Mouse (Mus musculus) T-helper 2 cell (primary cell): ENCODE data around the gene Zmiz1.

Source experiments
- in situ Hi-C: fragments of 300-600 bp; cut with MboI, MseI; formaldehyde crosslinking; loops from one replicate; pipeline ENCODE4 v1.15.1; 2025; ENCODE audit warnings: high pct_unique_total_duplicates

Gene Zmiz1

GRCm38 (mm10) chr14:25511967-25512366 is 53.0 kb downstream of the Zmiz1 start:
- in situ Hi-C loops = no loop called here

DNA sequence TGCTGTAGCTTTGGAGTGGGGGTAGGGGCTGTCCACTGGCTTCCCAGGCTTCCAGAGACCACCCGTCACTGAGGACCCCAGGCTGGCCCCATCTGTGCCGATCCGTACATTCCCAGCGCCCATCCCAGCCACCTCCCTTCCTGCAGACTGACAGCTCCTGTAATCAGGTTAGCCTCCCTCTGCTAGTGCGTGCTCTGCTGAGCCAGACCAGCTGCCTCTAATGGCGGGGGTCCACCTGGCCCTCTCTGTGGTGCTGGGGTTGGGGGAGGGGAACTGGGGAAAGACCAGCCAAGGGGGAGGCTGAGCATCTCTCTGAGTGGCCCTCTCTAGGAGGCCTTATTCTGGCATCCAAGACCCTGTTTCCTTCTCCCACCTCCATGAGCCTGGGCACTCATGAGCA is 53.8 kb downstream of the Zmiz1 start:
- in situ Hi-C loops = no loop called here

- in situ Hi-C loops = no loop called here
Observed at GRCm38 (mm10) chr14:25513496-25513895, 54.5 kb downstream of the Zmiz1 start.

DNA sequence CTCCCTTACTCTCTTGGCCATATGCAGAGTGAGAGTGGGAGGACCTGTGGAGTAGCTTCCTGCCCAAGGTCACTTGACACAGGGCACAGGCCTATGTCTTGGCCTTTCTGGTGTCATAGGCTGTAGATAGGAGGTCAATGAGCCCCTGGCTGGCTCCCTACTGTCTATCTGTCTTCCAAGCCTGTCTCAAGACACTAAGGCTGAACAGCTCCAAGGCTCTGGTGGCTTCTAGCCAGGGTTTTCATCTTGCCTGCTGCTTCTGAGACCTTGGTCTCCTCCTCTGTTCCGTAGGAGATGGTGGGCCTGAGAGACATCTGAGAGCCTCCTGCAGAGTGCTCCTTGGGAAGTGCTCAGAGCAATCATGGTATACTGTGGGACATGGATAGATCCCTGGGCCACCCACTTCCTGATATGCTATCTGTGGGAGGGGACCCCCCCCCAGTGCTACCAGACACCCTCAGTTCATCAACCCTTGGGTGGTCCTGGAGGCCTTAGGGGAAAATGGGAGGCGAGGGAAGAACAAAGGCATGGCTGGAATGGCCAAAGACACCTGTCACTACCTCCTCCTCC is 56.0 kb downstream of the Zmiz1 start:
- in situ Hi-C loops = no loop called here

- in situ Hi-C loops = no loop called here
Observed at GRCm38 (mm10) chr14:25515924-25516323, 56.9 kb downstream of the Zmiz1 start.

DNA sequence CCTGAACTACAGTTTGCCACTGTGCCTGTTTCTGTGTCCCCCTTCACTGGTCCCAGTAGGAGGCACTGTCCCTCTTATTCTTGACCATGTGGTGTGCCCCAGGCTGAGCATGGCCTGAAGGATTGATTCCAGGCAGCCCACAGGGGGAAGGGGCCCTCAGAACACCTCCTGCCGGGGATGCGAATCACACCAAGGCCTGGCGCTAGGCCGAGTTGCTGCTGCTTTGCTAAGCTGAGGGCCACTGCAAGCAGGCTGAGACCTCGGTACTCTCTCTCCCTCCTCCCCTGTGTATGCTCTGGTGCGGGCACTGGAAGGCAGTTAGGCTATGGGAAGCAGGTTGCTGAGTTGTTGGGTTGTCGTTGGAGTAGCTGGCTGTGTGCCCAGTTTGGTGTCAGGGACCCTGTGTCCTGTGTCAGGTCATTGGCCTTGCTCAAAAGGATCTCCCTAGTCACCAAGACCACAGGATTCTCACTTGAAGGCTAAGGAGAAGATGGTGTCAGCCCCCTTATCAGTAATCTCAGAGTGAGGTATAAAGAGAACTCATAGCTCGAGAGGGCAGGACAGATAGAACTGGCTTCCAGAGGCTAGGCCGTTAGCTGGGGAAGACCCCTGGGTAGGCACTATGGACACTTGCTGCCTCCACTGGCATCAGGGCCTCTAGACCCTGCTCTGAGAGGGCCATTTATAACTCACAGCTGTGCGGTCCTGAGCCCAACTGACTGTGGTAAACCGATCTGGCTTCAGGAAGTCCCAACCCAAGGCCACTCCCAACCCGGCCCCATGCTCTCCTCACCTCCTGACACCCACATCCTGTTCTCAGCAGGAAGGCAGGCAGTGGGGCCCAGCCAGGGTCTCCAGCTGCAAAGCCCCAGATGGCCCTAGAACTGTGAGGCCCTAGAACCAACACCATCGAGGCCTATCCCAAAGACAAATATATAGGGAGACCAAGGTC is 57.9 kb downstream of the Zmiz1 start:
- in situ Hi-C loops = no loop called here

GRCm38 (mm10) chr14:25518645-25519044 is 59.7 kb downstream of the Zmiz1 start:
- in situ Hi-C loops = no loop called here

GRCm38 (mm10) chr14:25519656-25520055 is 60.7 kb downstream of the Zmiz1 start:
- in situ Hi-C loops = no loop called here

DNA sequence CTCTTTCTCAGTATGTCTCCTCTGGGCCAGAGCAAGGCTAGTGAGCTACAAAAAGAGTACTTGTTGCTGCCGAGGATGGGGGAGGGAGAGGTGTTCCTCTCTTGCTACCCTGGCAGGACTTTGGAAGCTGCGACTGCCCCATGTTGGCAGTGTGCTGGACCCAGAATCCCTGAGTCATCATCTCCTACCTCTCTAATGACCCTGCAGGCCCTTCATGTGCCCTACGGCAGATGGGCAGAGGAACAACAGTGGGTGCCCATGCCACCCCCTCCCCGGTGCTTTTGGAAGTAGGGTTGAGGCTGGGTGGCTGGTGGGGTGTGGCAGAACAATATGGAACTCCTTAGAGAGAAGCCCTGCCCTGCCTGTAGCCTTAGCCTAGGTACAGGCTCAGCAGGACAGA is 61.6 kb downstream of the Zmiz1 start:
- in situ Hi-C loops = no loop called here

GRCm38 (mm10) chr14:25520991-25521390 is 62.0 kb downstream of the Zmiz1 start:
- in situ Hi-C loops = no loop called here

- in situ Hi-C loops = no loop called here
Observed at GRCm38 (mm10) chr14:25521500-25521899, 62.5 kb downstream of the Zmiz1 start.

GRCm38 (mm10) chr14:25522415-25522814 is 63.4 kb downstream of the Zmiz1 start:
- in situ Hi-C loops = no loop called here

- in situ Hi-C loops = no loop called here
Observed at GRCm38 (mm10) chr14:25523230-25524110, 64.5 kb downstream of the Zmiz1 start.

DNA sequence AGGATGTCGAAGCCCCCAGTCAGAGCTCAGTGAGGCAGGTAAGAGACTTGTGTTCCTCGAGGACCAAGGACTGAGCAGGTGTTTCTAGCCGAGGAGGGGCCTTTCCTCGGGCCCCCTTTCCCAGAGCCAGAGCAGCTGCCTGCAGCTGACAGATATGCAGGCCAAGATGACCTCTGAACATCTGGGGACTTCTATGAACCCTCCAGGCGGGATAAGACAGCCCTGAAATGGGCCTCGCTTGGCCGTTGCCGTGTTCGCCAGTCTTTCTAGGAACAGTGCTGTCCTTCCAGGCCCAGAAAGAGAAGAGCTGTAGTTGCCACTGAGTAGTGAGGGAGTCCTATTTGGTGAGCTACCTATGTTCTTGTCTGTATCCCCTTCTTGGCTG is 65.1 kb downstream of the Zmiz1 start:
- in situ Hi-C loops = no loop called here

DNA sequence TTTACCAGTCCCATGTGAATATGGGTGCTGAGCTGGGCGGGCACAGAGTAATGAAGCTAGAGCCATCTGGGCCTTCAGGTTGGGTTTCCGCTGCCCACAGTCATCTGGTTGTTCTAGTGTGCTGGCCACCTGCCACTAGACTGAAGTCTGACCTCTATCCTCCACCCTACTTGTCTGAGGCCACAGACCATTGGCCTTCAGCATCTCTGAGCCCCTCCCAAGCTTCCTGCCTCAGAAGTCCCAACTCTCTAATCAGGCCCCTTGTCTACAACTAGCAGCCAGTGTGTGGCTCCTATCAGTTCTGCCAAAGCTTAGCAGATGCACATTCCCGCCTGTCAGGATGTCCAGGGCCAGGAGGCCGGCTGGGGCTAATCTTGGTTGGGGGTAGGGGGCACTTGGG is 65.9 kb downstream of the Zmiz1 start:
- in situ Hi-C loops = loop anchor here (5.0 kb wide), 1 partner anchor 48 kb away; no protein-coding TSS in a partner anchor

DNA sequence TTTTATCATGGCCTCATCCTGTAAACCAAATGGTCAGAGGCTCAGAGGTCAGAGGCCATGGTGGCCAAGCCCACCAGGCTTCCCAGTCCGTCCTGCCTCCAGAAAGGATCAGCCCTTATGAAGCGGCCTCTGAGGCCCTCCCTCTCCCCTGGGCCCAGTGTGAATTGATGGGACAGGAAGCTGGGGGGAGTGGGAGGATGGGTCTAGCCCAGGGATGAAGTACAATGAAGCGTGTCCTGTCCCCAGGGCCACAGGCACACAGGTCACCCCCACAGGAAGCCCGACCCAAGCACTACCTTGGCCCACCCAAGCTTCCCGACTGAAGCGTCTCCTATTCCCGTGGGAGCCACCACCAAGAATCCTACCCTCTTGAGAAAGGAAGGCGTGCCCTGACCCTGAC is 66.7 kb downstream of the Zmiz1 start:
- in situ Hi-C loops = loop anchor here (5.0 kb wide), 1 partner anchor 48 kb away; no protein-coding TSS in a partner anchor

GRCm38 (mm10) chr14:25526872-25527271 is 67.9 kb downstream of the Zmiz1 start:
- in situ Hi-C loops = loop anchor here (5.0 kb wide), 1 partner anchor 50 kb away; no protein-coding TSS in a partner anchor

DNA sequence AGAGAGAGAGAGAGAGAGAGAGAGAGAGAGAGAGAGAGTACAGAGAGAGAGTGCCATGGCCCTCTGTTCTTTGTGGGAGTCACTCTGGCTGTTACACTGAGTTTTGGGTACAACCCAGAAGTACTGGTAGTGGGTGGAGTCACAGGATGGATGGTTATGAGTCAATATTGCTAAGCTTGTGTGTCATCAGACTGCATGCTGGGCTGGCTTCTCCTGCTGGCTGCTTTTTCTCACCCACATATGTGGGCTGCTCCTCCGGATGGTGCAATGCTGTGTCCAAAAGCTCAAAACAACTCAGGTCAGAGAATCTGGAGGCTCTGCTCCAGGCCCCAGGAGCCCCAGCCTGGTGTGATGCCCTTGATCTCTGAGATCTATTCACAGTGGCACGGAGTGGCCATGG is 68.3 kb downstream of the Zmiz1 start:
- in situ Hi-C loops = loop anchor here (5.0 kb wide), 1 partner anchor 50 kb away; no protein-coding TSS in a partner anchor

- in situ Hi-C loops = no loop called here
Observed at GRCm38 (mm10) chr14:25530342-25530741, 71.4 kb downstream of the Zmiz1 start.

DNA sequence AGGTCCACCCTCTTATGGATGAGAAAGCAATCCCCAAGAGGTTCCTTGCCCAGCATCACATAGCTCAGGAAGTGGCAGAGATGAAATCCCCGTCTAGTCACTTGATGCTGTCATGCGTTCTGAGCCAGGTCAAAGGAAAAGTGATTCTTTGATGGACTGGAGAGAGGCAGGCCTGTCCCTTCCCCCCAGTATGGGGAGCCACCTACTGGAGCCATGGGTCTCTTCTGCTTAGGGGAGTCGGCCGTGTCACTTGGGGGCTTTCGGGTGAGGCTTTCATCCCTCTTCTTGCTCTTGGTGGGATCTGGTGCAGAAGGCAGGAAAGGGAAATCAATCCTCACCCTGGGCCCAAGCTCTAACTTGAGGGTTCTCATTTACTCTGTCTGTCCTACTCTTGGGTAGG is 71.8 kb downstream of the Zmiz1 start:
- in situ Hi-C loops = no loop called here

DNA sequence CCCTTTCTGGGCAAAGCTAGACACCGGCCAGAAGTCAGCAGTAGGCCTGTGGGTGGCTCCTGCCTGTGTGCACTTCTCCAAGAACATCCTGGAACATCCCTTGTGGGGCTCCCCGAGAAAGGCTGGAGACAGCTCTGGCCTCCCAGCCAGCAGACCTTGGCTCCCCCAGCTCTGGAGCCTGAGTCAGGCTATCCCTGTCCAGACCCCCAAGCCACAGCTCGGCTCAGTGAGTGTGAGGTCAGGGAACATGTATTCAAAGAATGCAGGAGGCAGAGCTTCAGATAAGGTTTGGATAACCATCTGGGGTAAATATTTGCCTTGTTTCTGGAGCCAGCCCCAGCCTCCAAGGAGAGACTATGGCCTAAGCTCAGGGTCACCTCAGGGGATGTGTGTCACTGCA is 74.0 kb downstream of the Zmiz1 start:
- in situ Hi-C loops = no loop called here
